Mouse (Mus musculus) heart, embryonic 10.5 days (tissue): ENCODE measurements around the gene Mindy1. TPM values are rescaled to one million over a fixed set of nuclear protein-coding genes. Genes with fewer than 3 reads are reported as not detected.

ENCODE experiments used
- DNase-seq: peaks from one replicate; pipeline ENCODE4 v3.0.0-alpha.2; 2017; ENCODE audit warnings: low spot score
- H3K27ac ChIP-seq: fragments of 300-500 bp; sonication (generic); 2 replicates; pipeline ENCODE4 v1.5.1; 2016; ENCODE audit warnings: mild to moderate bottlenecking
- H3K27me3 ChIP-seq: fragments of 300-500 bp; sonication (generic); 2 replicates; pipeline ENCODE4 v1.6.1; 2016; ENCODE audit warnings: mild to moderate bottlenecking; ENCODE audit not compliant: poor library complexity, insufficient read depth, severe bottlenecking
- H3K36me3 ChIP-seq: fragments of 300-500 bp; sonication (generic); 2 replicates; pipeline ENCODE4 v1.6.1; 2016; ENCODE audit warnings: mild to moderate bottlenecking, moderate library complexity
- H3K4me1 ChIP-seq: fragments of 300-500 bp; sonication (generic); 2 replicates; pipeline ENCODE4 v1.6.1; 2016; ENCODE audit warnings: mild to moderate bottlenecking
- H3K4me3 ChIP-seq: fragments of 300-500 bp; sonication (generic); 2 replicates; pipeline ENCODE4 v1.5.1; 2016; ENCODE audit warnings: mild to moderate bottlenecking, moderate library complexity
- H3K9me3 ChIP-seq: fragments of 300-500 bp; sonication (generic); 2 replicates; pipeline ENCODE4 v1.6.1; 2016; ENCODE audit warnings: mild to moderate bottlenecking, moderate library complexity
- WGBS: fragments of 180-500 bp; shearing (Covaris S2); methylation state at CpG from one replicate; pipeline ENCODE4 v1.1.7; 2016; 5-methylcytosine and 5-hydroxymethylcytosine counted together
- polyA plus RNA-seq: library from polyadenylated mRNA; unstranded; fragments of >200 nt; fragmentation: Nextera tagmentation; extraction: Ambion mirVana; gene quantifications from 2 replicates; pipeline ENCODE4 v1.2.1, GENCODE M21; 2016

The Mindy1 gene
- polyA plus RNA-seq, 1 experiment from 2014 or later = 27.0 TPM

DNA sequence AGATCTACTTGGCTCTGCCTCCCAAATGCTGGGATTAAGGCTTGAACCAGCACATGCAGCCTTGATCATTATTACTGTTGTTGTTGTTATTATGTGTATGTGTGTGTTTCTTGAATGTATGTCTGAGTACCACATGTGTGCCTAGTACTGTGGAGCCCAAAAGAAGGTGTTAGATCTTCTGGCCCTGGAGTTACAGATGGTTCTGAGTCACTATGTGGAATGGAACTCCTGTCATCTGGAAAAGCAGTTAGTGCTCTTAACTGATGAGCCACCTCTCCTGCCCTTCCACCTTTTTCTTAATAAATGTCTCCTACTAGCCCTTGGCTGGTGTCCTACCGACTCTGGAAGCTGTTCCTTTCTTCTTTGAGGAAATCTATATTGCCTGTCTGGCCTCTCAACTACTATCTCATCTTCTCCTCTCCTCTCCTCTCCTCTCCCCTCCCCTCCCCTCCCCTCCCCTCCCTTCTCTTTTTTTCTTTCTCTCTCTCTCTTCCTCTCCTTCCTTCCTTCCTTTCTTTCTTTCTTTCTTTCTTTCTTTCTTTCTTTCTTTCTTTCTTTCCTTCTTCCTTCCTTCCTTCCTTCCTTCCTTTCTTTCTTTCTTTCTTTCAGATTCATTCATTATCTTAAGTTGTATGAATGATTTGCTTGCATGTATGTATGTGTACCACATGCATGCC, 33.3 kb upstream of the Mindy1 start:
- H3K9me3 ChIP-seq = no peaks in the 10 kb centered on the region
- 0 out of 2 replicates have a peak, but pooled peaks cover 2% of the 10 kb centered on the region for H3K4me1 ChIP-seq
- H3K27me3 ChIP-seq = no peaks in the 10 kb centered on the region
- WGBS = 69% methylated on average over 1 of the region's 1 CpGs
- H3K27ac ChIP-seq = no peak overlapping the region
- peaks cover 14% of the 10 kb centered on the region for H3K36me3 ChIP-seq
- H3K4me3 ChIP-seq = no peak overlapping the region
- no peak for DNase-seq

- WGBS = 75% methylated on average over 5 of the region's 5 CpGs
- peaks cover 30% of the 10 kb centered on the region for H3K36me3 ChIP-seq
These were observed 30.8 kb upstream of the Mindy1 start for GRCm38 (mm10) chr3:95250361-95250760.

DNA sequence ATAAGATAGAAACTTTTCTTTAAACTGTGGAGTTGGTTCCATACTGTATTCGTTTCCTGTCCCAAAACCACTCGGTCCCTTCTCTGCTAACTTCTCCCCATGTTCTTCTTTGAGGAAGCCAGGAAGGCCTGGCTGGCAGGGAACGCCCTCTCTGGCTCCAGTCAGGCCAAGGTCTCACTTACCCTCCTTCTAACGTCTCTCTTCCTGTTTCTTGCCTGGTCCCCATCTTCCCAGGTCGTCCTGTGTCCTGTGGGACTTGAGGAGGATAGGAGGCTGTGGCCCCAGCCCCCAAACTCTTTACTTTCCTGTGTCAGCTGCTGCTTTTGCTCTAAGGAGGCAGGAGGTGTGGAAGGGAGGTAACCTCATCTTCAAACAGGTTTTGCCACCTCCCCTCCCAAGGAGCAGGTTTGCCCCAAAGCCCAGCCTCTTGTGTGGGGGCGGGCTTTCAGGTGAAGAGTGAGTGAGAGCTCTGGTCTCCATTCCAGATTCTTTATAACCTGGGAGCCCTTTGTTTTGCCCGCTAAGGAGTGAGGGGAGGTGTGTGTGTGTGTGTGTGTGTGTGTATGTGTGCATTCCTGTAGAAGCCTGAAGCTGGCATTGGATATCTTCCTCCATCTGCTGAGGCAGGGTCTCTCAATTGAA, 30.2 kb upstream of the Mindy1 start, which contains the start of gene Bnipl:
Bnipl (minus strand) TSS at position 411 of the 642 bp plus-strand sequence.
- Histone ChIP-seq H3K4me1 (no peaks in the 10 kb centered on the region), H3K36me3 (peaks cover 32% of the 10 kb centered on the region), H3K27ac (no peak within 1 kb of the TSS), H3K9me3 (no peaks in the 10 kb centered on the region), H3K27me3 (no peaks in the 10 kb centered on the region), H3K4me3 (no peak within 1 kb of the TSS)
- 45% methylated on average over 7 of the region's 7 CpGs for WGBS
- no peak for DNase-seq

More at GRCm38 (mm10) chr3:95250361-95250760, 30.8 kb upstream of the Mindy1 start:
- Histone ChIP-seq H3K4me1 (no peaks in the 10 kb centered on the region), H3K27me3 (no peaks in the 10 kb centered on the region), H3K4me3 (no peak overlapping the region), H3K9me3 (no peaks in the 10 kb centered on the region), H3K27ac (no peak overlapping the region)
- DNase-seq = no peak

DNA sequence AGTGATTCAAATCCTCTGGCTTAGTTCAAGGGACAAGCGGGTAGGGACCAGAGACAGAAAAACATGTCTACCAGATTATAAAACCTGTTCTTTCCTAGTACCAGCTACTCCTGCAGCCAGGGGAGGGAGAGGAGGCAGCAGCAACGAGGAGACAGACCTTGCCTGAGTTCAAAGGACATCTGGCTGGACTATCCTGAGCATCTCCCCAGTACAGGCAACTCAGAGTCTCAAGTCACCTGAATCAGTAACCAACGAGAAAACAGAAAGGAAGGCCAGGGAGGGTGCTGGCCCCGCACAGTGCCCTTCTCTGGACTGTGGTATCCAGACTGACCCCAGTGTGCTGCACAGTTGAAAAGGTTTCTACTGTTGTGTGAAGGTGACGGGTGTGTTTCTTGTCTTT, 24.2 kb upstream of the Mindy1 start:
- Histone ChIP-seq H3K27ac (no peak overlapping the region), H3K9me3 (no peaks in the 10 kb centered on the region), H3K4me1 (no peaks in the 10 kb centered on the region), H3K27me3 (no peaks in the 10 kb centered on the region), H3K36me3 (peaks cover 90% of the 10 kb centered on the region), H3K4me3 (no peak overlapping the region)
- no peak for DNase-seq
- 85% methylated on average over 5 of the region's 5 CpGs for WGBS

DNA sequence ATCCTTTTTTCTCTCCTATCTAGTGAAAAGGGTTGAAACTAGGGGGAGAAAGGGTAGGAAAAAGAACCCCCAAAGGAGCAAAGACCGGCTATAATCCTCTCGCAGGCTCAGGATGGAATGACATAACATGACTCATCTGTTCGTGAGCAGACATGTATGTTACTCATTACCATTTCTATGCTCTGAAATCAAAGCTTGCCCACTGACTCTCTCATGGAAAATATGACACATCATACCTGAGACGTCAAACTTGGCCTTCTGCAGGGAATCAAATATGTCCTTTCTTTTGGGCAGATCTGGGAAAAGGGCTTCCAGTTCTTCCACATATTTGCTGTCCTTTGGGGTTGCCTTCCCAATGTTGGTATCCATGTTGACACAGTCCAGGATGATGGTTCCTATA, 19.2 kb upstream of the Mindy1 start:
- DNase-seq = no peak
- no peak overlapping the region for H3K4me3 ChIP-seq
- no peak overlapping the region for H3K27ac ChIP-seq
- H3K4me1 ChIP-seq = peaks cover 5% of the 10 kb centered on the region; the same call in 1 of the 2 replicates
- H3K27me3 ChIP-seq = no peaks in the 10 kb centered on the region
- 90% methylated on average over 4 of the region's 4 CpGs for WGBS
- peaks cover 92% of the 10 kb centered on the region for H3K36me3 ChIP-seq
- H3K9me3 ChIP-seq = no peaks in the 10 kb centered on the region

- no peak overlapping the region for H3K27ac ChIP-seq
- DNase-seq = peak; percentile 84
- peaks cover 5% of the 10 kb centered on the region; the same call in 1 of the 2 replicates for H3K4me1 ChIP-seq
- no peak overlapping the region for H3K4me3 ChIP-seq
- H3K9me3 ChIP-seq = no peaks in the 10 kb centered on the region
- H3K36me3 ChIP-seq = peaks cover 93% of the 10 kb centered on the region
- H3K27me3 ChIP-seq = no peaks in the 10 kb centered on the region
- WGBS = 47% methylated on average over 11 of the region's 11 CpGs
These were observed 17.9 kb upstream of the Mindy1 start for GRCm38 (mm10) chr3:95263089-95263739.

GRCm38 (mm10) chr3:95264724-95265123, 16.4 kb upstream of the Mindy1 start:
- no peaks in the 10 kb centered on the region for H3K27me3 ChIP-seq
- peaks cover 87% of the 10 kb centered on the region for H3K36me3 ChIP-seq
- H3K27ac ChIP-seq = no peak overlapping the region
- H3K9me3 ChIP-seq = no peaks in the 10 kb centered on the region
- H3K4me1 ChIP-seq = peaks cover 15% of the 10 kb centered on the region; the same call in 1 of the 2 replicates
- H3K4me3 ChIP-seq = no peak overlapping the region
- no peak for DNase-seq
- WGBS = 91% methylated on average over 1 of the region's 1 CpGs

DNA sequence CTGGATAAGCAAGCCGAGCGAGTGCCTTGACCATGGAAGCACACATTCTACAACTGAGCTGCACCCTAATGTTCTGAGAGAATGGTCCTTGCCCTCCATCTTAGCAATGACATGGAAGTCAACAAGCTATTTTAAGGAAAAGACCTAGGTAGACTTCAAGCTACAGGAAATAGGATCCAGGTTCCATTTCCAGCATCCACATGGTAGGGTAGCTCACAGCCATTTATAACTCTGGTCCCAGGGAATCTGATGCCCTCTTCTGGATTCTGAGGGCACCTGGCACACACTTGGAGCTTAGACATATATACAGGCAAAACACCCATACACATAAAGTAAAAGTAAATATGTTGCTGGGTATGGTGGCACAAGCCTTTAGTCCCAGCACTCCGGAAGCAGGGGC, 15.1 kb upstream of the Mindy1 start:
- Histone ChIP-seq H3K36me3 (peaks cover 74% of the 10 kb centered on the region), H3K9me3 (no peaks in the 10 kb centered on the region), H3K4me3 (no peak overlapping the region), H3K27ac (no peak overlapping the region), H3K4me1 (peaks cover 17% of the 10 kb centered on the region; the same call in 1 of the 2 replicates), H3K27me3 (no peaks in the 10 kb centered on the region)
- DNase-seq = no peak
- 92% methylated on average over 3 of the region's 3 CpGs for WGBS

DNA sequence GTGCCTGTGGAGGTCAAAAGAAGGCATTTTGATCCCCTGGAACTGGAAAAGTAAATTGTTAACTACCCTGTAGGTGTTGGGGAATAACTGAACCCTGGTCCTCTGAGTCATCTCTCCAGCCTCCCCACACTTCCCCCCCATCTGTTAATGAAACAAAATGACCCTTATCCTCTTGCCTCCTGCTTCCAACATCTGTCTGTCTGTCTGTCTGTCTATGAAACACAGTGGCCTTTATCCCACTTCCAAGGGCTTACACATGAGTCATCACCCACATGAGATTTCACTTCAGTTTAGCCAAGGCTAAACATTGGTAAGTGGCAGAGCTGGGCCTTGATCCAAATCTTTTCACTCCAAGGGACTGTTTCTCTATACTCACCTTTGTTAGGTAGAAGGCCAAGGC, 13.3 kb upstream of the Mindy1 start:
- no peak overlapping the region for H3K4me3 ChIP-seq
- peaks cover 57% of the 10 kb centered on the region for H3K36me3 ChIP-seq
- H3K27ac ChIP-seq = no peak overlapping the region
- no peaks in the 10 kb centered on the region for H3K27me3 ChIP-seq
- no peak for DNase-seq
- H3K4me1 ChIP-seq = peaks cover 17% of the 10 kb centered on the region; the same call in 1 of the 2 replicates
- H3K9me3 ChIP-seq = no peaks in the 10 kb centered on the region

- H3K27ac ChIP-seq = no peak overlapping the region
- H3K36me3 ChIP-seq = peaks cover 45% of the 10 kb centered on the region
- H3K4me3 ChIP-seq = no peak overlapping the region
- DNase-seq = no peak
- H3K9me3 ChIP-seq = no peaks in the 10 kb centered on the region
- WGBS = 76% methylated on average over 5 of the region's 5 CpGs
- peaks cover 20% of the 10 kb centered on the region for H3K4me1 ChIP-seq
- no peaks in the 10 kb centered on the region for H3K27me3 ChIP-seq
These were observed 11.4 kb upstream of the Mindy1 start for GRCm38 (mm10) chr3:95269789-95270188.

- H3K4me1 ChIP-seq = peaks cover 20% of the 10 kb centered on the region
- DNase-seq = no peak
- H3K27me3 ChIP-seq = no peaks in the 10 kb centered on the region
- H3K27ac ChIP-seq = peak overlapping the region; percentile 37; the same call in 1 of the 2 replicates
- no peak overlapping the region for H3K4me3 ChIP-seq
- H3K9me3 ChIP-seq = no peaks in the 10 kb centered on the region
- peaks cover 39% of the 10 kb centered on the region for H3K36me3 ChIP-seq
- WGBS = 79% methylated on average over 12 of the region's 12 CpGs
These were observed 10.3 kb upstream of the Mindy1 start for GRCm38 (mm10) chr3:95270766-95271364.

GRCm38 (mm10) chr3:95273471-95273870, 7.7 kb upstream of the Mindy1 start:
- peaks cover 30% of the 10 kb centered on the region for H3K4me1 ChIP-seq
- WGBS = 82% methylated on average over 5 of the region's 5 CpGs
- H3K27me3 ChIP-seq = no peaks in the 10 kb centered on the region
- H3K36me3 ChIP-seq = peaks cover 14% of the 10 kb centered on the region
- no peak for DNase-seq
- no peaks in the 10 kb centered on the region for H3K9me3 ChIP-seq
- no peak overlapping the region for H3K27ac ChIP-seq
- H3K4me3 ChIP-seq = no peak overlapping the region

DNA sequence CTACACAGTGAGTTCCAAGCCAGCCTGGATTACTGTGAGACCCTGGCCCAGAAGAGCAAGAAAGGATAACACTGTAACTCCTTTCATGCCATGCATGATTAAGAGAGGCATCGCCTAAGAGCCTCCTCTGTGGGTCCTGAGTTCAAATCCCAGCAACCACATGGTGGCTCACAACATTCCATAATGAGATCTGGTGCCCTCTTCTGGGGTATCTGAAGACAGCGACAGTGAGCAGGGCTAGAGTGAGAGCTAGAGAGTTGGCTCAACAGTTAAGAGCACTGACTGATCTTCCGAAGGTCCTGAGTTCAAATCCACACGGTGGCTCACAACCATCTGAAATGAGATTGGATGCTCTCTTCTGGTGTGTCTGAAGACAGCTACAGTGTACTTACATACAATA, 6.7 kb upstream of the Mindy1 start:
- WGBS = 90% methylated on average over 4 of the region's 4 CpGs
- peaks cover 22% of the 10 kb centered on the region for H3K4me1 ChIP-seq
- DNase-seq = no peak
- no peaks in the 10 kb centered on the region for H3K9me3 ChIP-seq
- H3K27ac ChIP-seq = no peak overlapping the region
- no peak overlapping the region for H3K4me3 ChIP-seq
- H3K27me3 ChIP-seq = no peaks in the 10 kb centered on the region
- H3K36me3 ChIP-seq = peaks cover 8% of the 10 kb centered on the region
